Mouse (Mus musculus): ENCODE results near the gene Polh. TPM values are rescaled to one million over a fixed set of nuclear protein-coding genes. Genes with fewer than 3 reads are reported as not detected.

The Polh gene
- total RNA-seq (2023): 14.4 to 16.3 TPM (median 14.7 TPM) in 4 replicates

DNA sequence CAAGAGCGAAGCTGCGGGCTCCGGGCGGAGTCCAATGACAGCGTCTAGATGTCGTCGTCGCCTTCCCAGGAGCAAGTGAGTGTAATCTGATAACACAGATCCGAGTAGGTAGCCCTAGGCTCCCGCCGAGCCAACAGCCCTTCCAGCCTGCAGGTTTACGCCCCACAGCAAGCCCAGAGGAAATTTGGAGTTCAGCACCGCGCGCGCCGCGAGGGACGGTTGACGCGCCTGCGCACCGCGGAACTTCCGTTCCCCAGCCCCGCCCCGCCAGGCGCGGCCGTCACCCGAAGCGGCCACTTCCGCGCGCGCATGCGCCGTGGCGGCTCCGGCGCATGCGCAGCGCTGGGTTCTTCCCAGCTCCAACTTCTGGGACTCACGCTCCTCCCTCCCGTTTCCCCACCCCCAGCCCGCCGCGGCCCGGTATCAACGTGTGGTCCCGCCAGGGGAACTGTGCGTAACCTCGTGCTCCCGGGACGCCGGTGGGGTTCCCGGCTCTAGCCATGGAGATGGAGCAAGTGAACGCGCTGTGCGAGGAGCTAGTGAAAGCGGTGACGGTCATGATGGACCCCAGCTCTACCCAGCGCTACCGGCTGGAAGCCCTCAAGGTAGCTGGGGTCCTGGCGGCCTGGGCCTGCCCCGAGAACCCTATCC is at the start of gene Polh, which contains the start of gene Xpo5:
Gene Polh, minus strand, starts transcription at position 225 of the 651 bp plus-strand sequence.
Gene Xpo5, plus strand, starts transcription at position 362 of the 651 bp plus-strand sequence.

DNA sequence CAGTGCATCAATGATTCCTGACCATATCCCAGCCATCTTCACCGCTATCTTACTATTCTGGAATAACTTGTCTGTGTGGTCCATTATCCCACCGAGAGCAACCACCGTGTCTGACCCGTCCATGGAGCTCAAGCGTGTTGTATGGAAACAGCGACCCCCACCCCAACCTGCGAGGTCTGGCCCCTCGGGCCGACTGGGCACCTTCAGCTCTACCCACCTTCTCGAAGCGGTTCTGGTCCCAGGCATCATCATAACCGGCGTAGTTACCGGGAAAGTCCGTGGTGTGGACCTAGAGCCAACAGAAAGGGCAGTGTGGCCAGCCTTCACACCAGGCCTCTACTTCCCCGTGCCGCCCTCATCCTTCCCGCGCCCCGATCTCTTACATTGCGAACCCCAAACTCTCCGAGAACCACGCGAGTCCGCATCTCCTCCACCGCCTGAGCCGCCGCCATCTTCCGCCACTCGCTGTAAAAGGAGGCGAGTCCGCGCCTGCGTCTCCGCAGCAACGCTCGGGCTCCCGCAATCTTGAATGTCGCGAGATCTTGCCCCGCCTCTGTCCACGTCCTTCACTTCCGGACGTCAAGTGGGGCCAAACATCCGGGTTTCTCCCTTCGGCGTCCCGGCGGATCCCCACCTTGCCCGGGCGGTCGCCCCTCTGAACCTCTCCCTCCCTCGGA is 45.2 kb upstream of the Polh start, which contains the start of the genes Polr1c and Yipf3:
Gene Polr1c, minus strand, starts transcription at position 543 of the 677 bp plus-strand sequence.
Gene Yipf3, plus strand, starts transcription at position 569 of the 677 bp plus-strand sequence.

DNA sequence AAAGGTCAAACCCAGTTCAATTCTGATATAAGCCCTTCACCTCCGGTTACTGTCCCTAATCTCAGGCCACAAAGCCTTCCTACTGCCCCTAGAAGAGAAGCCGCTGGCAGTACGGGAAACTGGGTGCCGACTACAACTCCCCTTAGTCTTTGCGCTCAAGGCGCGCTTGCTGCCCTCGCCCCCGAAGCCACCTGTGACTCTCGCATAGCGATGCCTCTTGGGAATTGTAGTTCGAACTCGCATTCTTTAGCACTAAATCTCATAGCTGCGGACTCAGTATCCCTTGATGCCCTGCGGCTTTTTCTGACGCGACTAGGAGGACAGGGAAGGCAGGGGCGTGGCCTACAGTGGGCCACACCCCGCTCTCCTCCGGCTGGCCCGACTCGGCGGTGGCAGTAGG is 41.8 kb downstream of the Polh start, which contains the start of gene Gtpbp2:
Gene Gtpbp2, plus strand, starts transcription at position 347 of the 400 bp plus-strand sequence.

DNA sequence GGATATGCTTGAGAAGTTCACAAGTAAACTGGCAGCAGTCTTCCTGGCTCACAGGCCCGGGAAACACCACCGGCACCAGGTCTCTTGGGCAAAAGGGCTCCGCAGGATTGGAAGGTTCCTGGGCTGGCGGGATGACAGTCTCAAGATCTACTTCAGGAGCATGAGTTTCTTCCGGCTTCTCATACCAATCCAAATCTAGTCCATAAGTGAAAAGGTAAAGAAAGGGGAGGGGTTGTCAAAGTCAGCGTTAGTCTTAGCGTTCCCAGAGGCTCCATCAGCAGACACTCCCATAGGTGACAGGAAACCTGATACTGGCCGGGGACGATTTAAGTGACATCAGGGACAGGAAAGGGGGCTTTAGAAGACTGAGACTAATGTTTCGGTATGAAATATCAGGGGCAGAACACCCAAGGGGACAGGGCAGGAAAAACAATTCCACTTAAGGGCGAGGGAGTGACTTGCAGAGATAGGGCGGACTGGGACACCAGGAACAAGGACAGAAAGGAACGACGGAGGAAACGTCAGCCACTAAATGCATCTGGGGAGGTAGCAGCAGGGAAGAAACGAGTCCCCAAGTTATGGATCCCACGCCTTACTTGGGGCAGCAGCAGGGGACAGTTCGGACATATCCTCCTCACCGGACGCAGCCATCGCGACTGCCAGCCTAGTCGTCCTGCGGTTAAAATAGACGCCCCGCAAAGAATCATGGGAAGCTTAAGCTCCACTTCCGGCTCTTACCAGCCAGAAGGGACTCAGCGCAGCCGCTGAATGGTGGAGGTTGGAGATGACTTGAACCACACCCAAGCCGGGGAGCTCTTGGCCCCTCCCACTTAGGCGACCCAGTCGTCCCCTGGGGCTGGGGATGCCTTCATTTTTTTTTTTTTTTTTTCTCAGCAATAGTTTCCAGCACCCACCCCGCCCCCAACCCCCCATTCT is 49.3 kb downstream of the Polh start, which contains the start of gene Mad2l1bp:
Gene Mad2l1bp, minus strand, starts transcription at position 707 of the 936 bp plus-strand sequence.

DNA sequence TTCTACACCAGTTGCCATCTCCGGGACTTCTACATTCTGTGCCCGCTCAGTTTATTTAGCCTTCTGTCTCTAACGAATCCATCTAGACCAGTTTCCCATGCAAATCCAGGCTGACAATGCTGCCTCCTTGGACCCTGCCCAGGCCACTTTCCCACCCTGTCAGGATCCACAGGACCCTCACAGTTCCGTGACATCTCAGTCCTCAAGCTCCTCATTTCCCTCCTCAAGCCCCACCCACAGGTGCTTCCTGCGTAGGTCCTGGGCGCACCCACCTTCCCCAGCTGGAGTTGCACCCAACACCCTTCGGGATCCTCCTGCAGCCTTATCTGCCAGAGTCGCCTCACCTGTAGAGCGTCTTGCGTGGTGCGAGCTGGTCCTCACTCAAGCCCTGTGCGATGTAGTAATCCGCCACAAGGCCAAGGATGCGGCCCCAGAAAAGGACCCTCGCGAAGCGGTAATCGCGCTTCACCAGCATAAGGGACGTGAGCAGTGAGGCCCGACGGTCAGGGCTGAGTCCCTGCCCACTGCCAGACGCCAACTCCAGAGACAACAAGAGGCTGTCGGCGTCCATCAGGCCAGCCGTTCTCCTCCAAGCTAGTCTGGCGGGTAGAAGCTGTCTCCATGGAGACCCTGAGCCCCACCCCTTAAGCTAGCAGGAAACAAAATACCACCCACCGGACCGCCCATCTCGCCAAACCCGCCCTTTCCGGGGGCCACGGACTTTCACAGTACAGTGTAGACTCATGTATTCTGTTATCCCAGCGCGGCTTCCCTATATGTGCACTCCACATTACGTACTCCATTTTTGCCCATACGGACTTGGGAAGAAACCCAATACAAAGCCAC is 58.6 kb downstream of the Polh start, which contains the start of gene Rsph9:
Gene Rsph9, minus strand, starts transcription at position 639 of the 846 bp plus-strand sequence.

Other genes with a start within 250 kb of the Polh start
- gene Vegfa, start 170.3 kb downstream of the Polh start, total RNA-seq (2023): 7.3 to 11.3 TPM (median 10.8 TPM) in 4 replicates
- 52.9 to 66.7 TPM (median 57.6 TPM) in 4 replicates for gene Mrps18a, start 91.7 kb downstream of the Polh start, total RNA-seq (2023)
- gene Rsph9, start 58.4 kb downstream of the Polh start, total RNA-seq (2023): 1.6 to 1.7 TPM in 2 of 4 replicates, not detected in the others
- 18.8 to 22.1 TPM (median 20.9 TPM) in 4 replicates for gene Mad2l1bp, start 49.1 kb downstream of the Polh start, total RNA-seq (2023)
- 232 to 241 TPM (median 233 TPM) in 4 replicates for gene Gtpbp2, start 41.6 kb downstream of the Polh start, total RNA-seq (2023)
- gene Xpo5, start 137 bp upstream of the Polh start, total RNA-seq (2023): 37.8 to 40.5 TPM (median 38.7 TPM) in 4 replicates
- 59.6 to 66.5 TPM (median 65.0 TPM) in 4 replicates for gene Polr1c, start 45.4 kb upstream of the Polh start, total RNA-seq (2023)
- gene Yipf3, start 45.4 kb upstream of the Polh start, total RNA-seq (2023): 66.9 to 83.2 TPM (median 75.1 TPM) in 4 replicates
- 2.3 to 3.3 TPM (median 2.5 TPM) in 4 replicates for gene Lrrc73, start 50.9 kb upstream of the Polh start, total RNA-seq (2023)
- 60.0 to 64.7 TPM (median 61.1 TPM) in 4 replicates for gene Tjap1, start 80.4 kb upstream of the Polh start, total RNA-seq (2023)
- not detected in 4 replicates for gene Dlk2, start 94.8 kb upstream of the Polh start, total RNA-seq (2023)
- 12.8 to 15.0 TPM (median 13.7 TPM) in 4 replicates for gene Abcc10, start 125.7 kb upstream of the Polh start, total RNA-seq (2023)
- gene Zfp318, start 181.1 kb upstream of the Polh start, total RNA-seq (2023): 259 to 291 TPM (median 274 TPM) in 4 replicates
- gene Crip3, start 226.3 kb upstream of the Polh start, total RNA-seq (2023): 4.3 to 7.2 TPM (median 5.3 TPM) in 4 replicates
- gene Slc22a7, start 235.8 kb upstream of the Polh start, total RNA-seq (2023): not detected in 4 replicates